Mouse (Mus musculus) right cerebral cortex, postnatal 25 days (tissue): ENCODE measurements around the gene Clcn6.

Experiments used
- DNase-seq: peaks from one replicate; pipeline ENCODE4 v3.0.0; 2022

The Clcn6 gene

GRCm38 (mm10) chr4:148038600-148039253, at the start of gene Clcn6, which contains the start of gene Mthfr:
TSS of gene Clcn6 (minus strand) at chr4:148038821.
TSS of gene Mthfr (plus strand) at chr4:148039077.
- peak; percentile 100 for DNase-seq

- peak; percentile 94 for DNase-seq
Measured at GRCm38 (mm10) chr4:148087907-148088527, 49.4 kb upstream of the Clcn6 start, which contains the start of gene Agtrap. TSS of gene Agtrap (minus strand) at chr4:148088031.

- no peak for DNase-seq
Measured at GRCm38 (mm10) chr4:148087091-148087906, 48.7 kb upstream of the Clcn6 start.

GRCm38 (mm10) chr4:148085907-148086305, 47.3 kb upstream of the Clcn6 start:
- no peak for DNase-seq

- no peak for DNase-seq
Measured at GRCm38 (mm10) chr4:148085131-148085906, 46.7 kb upstream of the Clcn6 start.

- DNase-seq, result no peak
Measured at GRCm38 (mm10) chr4:148084261-148084714, 45.7 kb upstream of the Clcn6 start.

GRCm38 (mm10) chr4:148083176-148083899, 44.7 kb upstream of the Clcn6 start:
- no peak for DNase-seq

GRCm38 (mm10) chr4:148082257-148083044, 43.8 kb upstream of the Clcn6 start:
- no peak for DNase-seq

GRCm38 (mm10) chr4:148081201-148081600, 42.6 kb upstream of the Clcn6 start:
- DNase-seq, result no peak

GRCm38 (mm10) chr4:148080597-148080973, 42.0 kb upstream of the Clcn6 start:
- no peak for DNase-seq

GRCm38 (mm10) chr4:148079944-148080596, 41.4 kb upstream of the Clcn6 start:
- no peak for DNase-seq

- no peak for DNase-seq
Measured at GRCm38 (mm10) chr4:148079212-148079611, 40.6 kb upstream of the Clcn6 start.

GRCm38 (mm10) chr4:148075881-148076280, 37.3 kb upstream of the Clcn6 start:
- DNase-seq, result no peak

GRCm38 (mm10) chr4:148075259-148075658, 36.6 kb upstream of the Clcn6 start:
- peak; percentile 56 for DNase-seq

GRCm38 (mm10) chr4:148074521-148075189, 36.0 kb upstream of the Clcn6 start:
- no peak for DNase-seq

- no peak for DNase-seq
Measured at GRCm38 (mm10) chr4:148071508-148071907, 32.9 kb upstream of the Clcn6 start.

- no peak for DNase-seq
Measured at GRCm38 (mm10) chr4:148069602-148070218, 31.1 kb upstream of the Clcn6 start.

- DNase-seq, result no peak
Measured at GRCm38 (mm10) chr4:148067346-148067745, 28.7 kb upstream of the Clcn6 start.

- DNase-seq, result no peak
Measured at GRCm38 (mm10) chr4:148066401-148066744, 27.8 kb upstream of the Clcn6 start.
